Mouse (Mus musculus) intestine, embryonic 16.5 days (tissue): ENCODE measurements at regions not wholly inside any gene's neighbourhood (a gene's known extent, or its start where the extent isn't known, plus 50 kb on each side); places are given as distances from the start of the nearest gene placed in this dataset.

Experiments
- ATAC-seq: fragments of 200-750 bp; cut with Nextera tagmentation; 2 replicates; pipeline ENCODE4 v1.8.0; 2017; ENCODE audit warnings: moderate TSS enrichment, moderate library complexity
- H3K27ac ChIP-seq: fragments of 300-500 bp; sonication (generic); 2 replicates; pipeline ENCODE4 v1.5.1; 2014; ENCODE audit warnings: mild to moderate bottlenecking, low read length
- H3K27me3 ChIP-seq: fragments of 300-500 bp; sonication (generic); replicated peaks from 2 replicates; pipeline ENCODE4 v1.6.1; 2014; ENCODE audit warnings: low read length, control low read depth, mixed read lengths; ENCODE audit not compliant: control insufficient read depth, insufficient read depth
- H3K36me3 ChIP-seq: fragments of 300-500 bp; sonication (generic); 2 replicates; pipeline ENCODE4 v1.6.1; 2014; ENCODE audit warnings: low read length, control low read depth; ENCODE audit not compliant: control insufficient read depth, insufficient read depth
- H3K4me1 ChIP-seq: fragments of 300-500 bp; sonication (generic); 2 replicates; pipeline ENCODE4 v1.6.1; 2014; ENCODE audit warnings: low read length, control low read depth, mixed read lengths; ENCODE audit not compliant: control insufficient read depth, insufficient read depth
- H3K4me2 ChIP-seq: fragments of 300-500 bp; sonication (generic); 2 replicates; pipeline ENCODE4 v1.6.1; 2014; ENCODE audit warnings: low read depth, low read length, control low read depth
- H3K4me3 ChIP-seq: fragments of 300-500 bp; sonication (generic); 2 replicates; pipeline ENCODE4 v1.5.1; 2014; ENCODE audit warnings: mild to moderate bottlenecking, low read length
- H3K9ac ChIP-seq: fragments of 300-500 bp; sonication (generic); 2 replicates; pipeline ENCODE4 v1.6.1; 2014; ENCODE audit warnings: low read depth, low read length
- H3K9me3 ChIP-seq: fragments of 300-500 bp; sonication (generic); 2 replicates; pipeline ENCODE4 v1.6.1; 2016; ENCODE audit warnings: low read length, control low read depth; ENCODE audit not compliant: control insufficient read depth
- WGBS: fragments of 180-500 bp; shearing (Covaris S2); extraction: QIAGEN DNeasy Blood & Tissue Kit; methylation state at CpG from one replicate; pipeline ENCODE4 v1.1.7; 2014; 5-methylcytosine and 5-hydroxymethylcytosine counted together

- 76% methylated on average over 5 of the region's 5 CpGs for WGBS
- H3K4me1 ChIP-seq: no peaks in the 10 kb centered on the region
- H3K27ac ChIP-seq: no peak overlapping the region
- no peak overlapping the region for H3K9ac ChIP-seq
- H3K9me3 ChIP-seq: no peaks in the 10 kb centered on the region
- no peak overlapping the region for H3K4me2 ChIP-seq
- no peaks in the 10 kb centered on the region for H3K36me3 ChIP-seq
- no peak overlapping the region for H3K4me3 ChIP-seq
- ATAC-seq: no peak
- no peaks in the 10 kb centered on the region for H3K27me3 ChIP-seq
Measured at GRCm38 (mm10) chr3:50922832-50923231, 301.4 kb upstream of the Noct start.

DNA sequence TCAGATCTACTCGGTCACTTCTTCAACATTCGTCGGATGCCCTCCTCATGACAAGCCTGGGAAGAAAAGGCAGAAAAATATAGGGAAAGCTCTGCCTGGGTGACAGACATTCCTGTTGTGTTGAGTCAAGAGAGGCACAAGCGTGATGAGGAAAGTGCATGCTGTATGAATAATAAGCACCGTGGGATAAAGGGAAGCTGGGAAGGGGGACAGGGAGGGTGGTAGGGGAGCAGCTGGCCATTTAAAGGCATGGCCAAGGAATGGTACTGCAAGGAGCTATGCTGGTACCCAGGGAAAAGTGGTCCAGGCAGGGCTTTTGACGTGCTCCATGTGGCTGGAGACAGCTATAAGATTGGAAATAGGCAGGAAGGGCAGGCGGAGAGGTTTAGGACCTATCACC lies 300.9 kb upstream of the Noct start:
- no peak for ATAC-seq
- no peaks in the 10 kb centered on the region for H3K27me3 ChIP-seq
- H3K9me3 ChIP-seq: no peaks in the 10 kb centered on the region
- no peak overlapping the region for H3K27ac ChIP-seq
- no peak overlapping the region for H3K4me2 ChIP-seq
- no peaks in the 10 kb centered on the region for H3K4me1 ChIP-seq
- no peaks in the 10 kb centered on the region for H3K36me3 ChIP-seq
- H3K9ac ChIP-seq: no peak overlapping the region
- H3K4me3 ChIP-seq: no peak overlapping the region
- 82% methylated on average over 7 of the region's 7 CpGs for WGBS

DNA sequence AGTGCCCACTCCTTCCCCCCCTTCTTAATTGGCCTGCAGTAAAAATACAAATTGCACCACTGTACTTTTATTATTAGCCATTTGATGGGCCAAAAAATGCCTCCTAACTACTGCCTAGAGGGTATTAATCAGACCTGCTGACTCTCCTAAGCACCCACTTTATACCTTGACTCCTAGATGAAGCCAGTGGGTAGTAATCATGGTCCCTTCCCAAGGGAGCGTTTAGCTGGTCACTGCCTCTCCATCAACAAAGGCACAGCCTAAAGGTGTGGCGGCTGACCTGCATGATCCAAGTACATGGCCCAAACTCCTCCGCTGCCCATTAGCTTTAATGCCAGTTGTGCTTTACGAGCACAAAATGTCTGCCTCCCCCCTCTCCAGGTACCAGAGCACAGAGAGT lies 296.9 kb upstream of the Noct start:
- H3K36me3 ChIP-seq: no peaks in the 10 kb centered on the region
- H3K4me3 ChIP-seq: no peak overlapping the region
- no peaks in the 10 kb centered on the region for H3K27me3 ChIP-seq
- H3K4me2 ChIP-seq: no peak overlapping the region
- H3K4me1 ChIP-seq: no peaks in the 10 kb centered on the region
- H3K9me3 ChIP-seq: no peaks in the 10 kb centered on the region
- 85% methylated on average over 4 of the region's 4 CpGs for WGBS
- no peak overlapping the region for H3K9ac ChIP-seq
- H3K27ac ChIP-seq: no peak overlapping the region
- no peak for ATAC-seq

GRCm38 (mm10) chr3:50929013-50929412 lies 295.2 kb upstream of the Noct start:
- Histone ChIP-seq H3K27ac (no peak overlapping the region), H3K36me3 (no peaks in the 10 kb centered on the region), H3K4me1 (no peaks in the 10 kb centered on the region), H3K9ac (no peak overlapping the region), H3K4me3 (no peak overlapping the region), H3K27me3 (no peaks in the 10 kb centered on the region), H3K9me3 (no peaks in the 10 kb centered on the region), H3K4me2 (no peak overlapping the region)
- ATAC-seq: no peak
- WGBS: 68% methylated on average over 1 of the region's 1 CpGs

DNA sequence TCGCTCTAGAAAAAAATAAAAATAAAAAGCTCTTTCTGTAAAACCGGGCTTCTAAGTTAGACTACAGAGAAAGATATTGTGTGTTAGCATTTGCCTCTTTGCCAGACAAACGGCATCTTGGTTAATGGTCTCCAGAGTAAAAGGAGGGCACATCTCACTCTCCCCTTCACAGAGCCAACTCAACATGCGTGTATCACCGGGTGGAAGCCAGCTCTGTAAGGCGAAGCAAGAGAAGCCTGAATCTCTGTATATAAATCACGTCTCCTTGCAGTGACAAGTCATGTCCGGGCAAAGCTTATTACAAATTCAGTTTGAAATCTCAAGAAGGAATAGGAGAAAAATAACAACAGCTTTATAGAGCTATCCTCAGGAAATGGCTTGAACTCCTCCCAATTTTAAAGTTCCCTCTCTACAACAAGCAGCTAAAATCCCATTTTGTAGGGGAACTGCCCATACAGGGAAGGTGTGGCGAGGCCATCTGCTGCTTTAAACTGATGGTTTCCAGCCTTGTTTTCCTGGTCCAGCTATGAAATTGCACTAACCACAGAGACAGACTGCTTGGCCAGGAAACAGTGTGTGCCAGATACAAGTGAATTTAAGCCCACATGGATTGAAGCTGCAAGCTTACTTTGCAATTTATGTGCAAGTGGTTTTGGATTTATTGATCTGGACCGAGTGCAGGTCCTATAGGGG lies 291.7 kb upstream of the Noct start:
- WGBS: 63% methylated on average over 10 of the region's 10 CpGs
- ATAC-seq: no peak

GRCm38 (mm10) chr3:50933090-50933443 lies 291.2 kb upstream of the Noct start:
- Histone ChIP-seq H3K4me1 (no peaks in the 10 kb centered on the region), H3K9ac (no peak overlapping the region), H3K4me2 (no peak overlapping the region), H3K4me3 (no peak overlapping the region), H3K27ac (no peak overlapping the region), H3K9me3 (no peaks in the 10 kb centered on the region), H3K36me3 (no peaks in the 10 kb centered on the region), H3K27me3 (no peaks in the 10 kb centered on the region)
- no peak for ATAC-seq
- 68% methylated on average over 3 of the region's 3 CpGs for WGBS

More for the DNA sequence above, 291.7 kb upstream of the Noct start:
- Histone ChIP-seq H3K9ac (no peak overlapping the region), H3K4me1 (no peaks in the 10 kb centered on the region), H3K4me2 (no peak overlapping the region), H3K36me3 (no peaks in the 10 kb centered on the region), H3K27me3 (no peaks in the 10 kb centered on the region), H3K27ac (no peak overlapping the region), H3K4me3 (no peak overlapping the region), H3K9me3 (no peaks in the 10 kb centered on the region)

DNA sequence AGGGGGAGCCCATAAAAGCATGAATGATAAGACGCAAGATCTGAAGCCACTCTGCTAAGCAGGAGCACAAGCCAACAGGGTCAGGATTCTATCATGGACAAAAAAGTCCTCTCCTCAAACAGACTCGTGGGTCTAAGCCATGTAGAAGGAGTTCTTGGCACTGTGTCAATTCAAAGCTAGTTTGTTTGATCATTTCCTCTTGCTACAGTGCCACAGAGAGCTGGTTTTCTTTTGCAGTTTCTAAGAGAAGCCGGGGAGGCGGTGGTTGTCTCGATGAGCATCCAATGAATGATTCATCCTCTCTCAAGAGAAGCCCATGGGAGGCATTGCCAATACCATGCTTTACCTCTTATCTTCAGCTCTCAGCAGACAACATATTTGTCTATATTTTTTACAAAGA lies 284.6 kb upstream of the Noct start:
- ATAC-seq: no peak
- Histone ChIP-seq H3K9ac (no peak overlapping the region), H3K27me3 (no peaks in the 10 kb centered on the region), H3K4me1 (no peaks in the 10 kb centered on the region), H3K27ac (no peak overlapping the region), H3K4me2 (no peak overlapping the region), H3K4me3 (no peak overlapping the region), H3K36me3 (no peaks in the 10 kb centered on the region), H3K9me3 (no peaks in the 10 kb centered on the region)
- WGBS: 58% methylated on average over 5 of the region's 5 CpGs

GRCm38 (mm10) chr3:50940656-50941055 lies 283.6 kb upstream of the Noct start:
- Histone ChIP-seq H3K27ac (no peak overlapping the region), H3K4me1 (no peaks in the 10 kb centered on the region), H3K4me3 (no peak overlapping the region), H3K27me3 (no peaks in the 10 kb centered on the region), H3K4me2 (no peak overlapping the region), H3K36me3 (no peaks in the 10 kb centered on the region), H3K9me3 (no peaks in the 10 kb centered on the region), H3K9ac (no peak overlapping the region)
- ATAC-seq: no peak
- 69% methylated on average over 3 of the region's 3 CpGs for WGBS

DNA sequence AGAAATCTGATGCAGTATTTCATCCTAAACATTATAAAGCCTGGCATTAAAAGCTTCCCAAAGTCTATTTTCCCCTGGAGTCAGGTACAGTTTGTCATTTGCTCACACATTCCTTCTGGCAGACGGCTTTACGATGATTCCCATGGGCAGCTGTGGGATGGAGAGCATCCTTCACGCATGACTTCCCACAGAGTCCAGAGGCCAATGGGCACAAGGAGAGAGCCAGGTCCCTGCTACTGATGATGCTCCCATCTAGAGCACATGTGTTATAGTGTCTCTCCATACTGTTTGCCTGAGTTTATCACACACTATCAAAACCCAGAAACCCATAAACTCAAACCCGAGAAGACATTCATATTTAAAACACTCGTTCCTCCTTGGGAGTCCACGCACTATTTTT lies 270.8 kb upstream of the Noct start:
- Histone ChIP-seq H3K27me3 (no peaks in the 10 kb centered on the region), H3K27ac (no peak overlapping the region), H3K4me2 (no peak overlapping the region), H3K9me3 (no peaks in the 10 kb centered on the region), H3K4me1 (no peaks in the 10 kb centered on the region), H3K9ac (no peak overlapping the region), H3K36me3 (no peaks in the 10 kb centered on the region), H3K4me3 (no peak overlapping the region)
- no peak for ATAC-seq
- WGBS: 92% methylated on average over 6 of the region's 6 CpGs

DNA sequence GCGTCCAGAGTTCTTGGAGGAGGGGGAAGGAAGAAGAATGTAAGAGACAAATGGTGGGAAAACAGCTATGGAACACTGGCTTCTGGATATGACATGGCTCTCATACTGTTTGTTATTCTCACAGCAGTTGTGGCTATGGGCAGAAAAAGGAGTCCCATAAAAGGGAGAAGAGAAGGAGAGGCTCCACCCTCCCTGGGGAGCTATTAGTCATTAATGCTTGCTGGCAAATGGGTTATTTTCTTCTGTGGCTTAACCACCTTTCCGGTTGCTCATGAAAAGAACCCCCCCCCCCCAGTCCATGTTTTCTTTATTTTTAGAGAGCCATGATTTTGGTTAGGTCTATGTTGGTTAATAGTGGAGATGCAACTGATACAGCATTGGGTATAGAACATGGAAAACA lies 253.9 kb upstream of the Noct start:
- Histone ChIP-seq H3K27ac (no peak overlapping the region), H3K4me2 (no peak overlapping the region), H3K9ac (no peak overlapping the region), H3K36me3 (no peaks in the 10 kb centered on the region), H3K4me1 (no peaks in the 10 kb centered on the region), H3K4me3 (no peak overlapping the region), H3K9me3 (no peaks in the 10 kb centered on the region), H3K27me3 (no peaks in the 10 kb centered on the region)
- ATAC-seq: no peak
- 94% methylated on average over 2 of the region's 2 CpGs for WGBS
